Mouse (Mus musculus) liver, embryonic 14.5 days (tissue): Measurements from ENCODE around the gene Hdc. TPM values are rescaled to one million over a fixed set of nuclear protein-coding genes. Genes with fewer than 3 reads are reported as not detected.

Experiments
- ATAC-seq: fragments of 200-750 bp; cut with Nextera tagmentation; 2 replicates; pipeline ENCODE4 v1.8.0; 2017; ENCODE audit warnings: moderate number of reproducible peaks, mild to moderate bottlenecking, moderate library complexity; ENCODE audit not compliant: insufficient read depth
- DNase-seq, 3 experiments: peaks; one replicate each; pipeline ENCODE4 v3.0.0-alpha.2; 2012 to 2013; ENCODE audit warnings: low read depth in 3 of 3, low spot score in 3 of 3
- H3K27ac ChIP-seq: fragments of 300-500 bp; sonication (generic); 2 replicates; pipeline ENCODE4 v1.5.1; 2014; ENCODE audit warnings: moderate library complexity, mild to moderate bottlenecking, control low read depth, inconsistent platforms
- H3K27me3 ChIP-seq: fragments of 300-500 bp; sonication (generic); 2 replicates; pipeline ENCODE4 v1.6.1; 2014; ENCODE audit warnings: mild to moderate bottlenecking, low read length, moderate library complexity; ENCODE audit not compliant: control insufficient read depth, insufficient read depth
- H3K36me3 ChIP-seq: fragments of 300-500 bp; sonication (generic); replicated peaks from 2 replicates; pipeline ENCODE4 v1.6.1; 2014; ENCODE audit warnings: low read depth; ENCODE audit not compliant: control insufficient read depth, insufficient read depth
- H3K4me1 ChIP-seq, 2 experiments: fragments of 200-500 bp in 1 of 2; fragments of 300-500 bp in 1 of 2; sonication (generic) in 1 of 2; replicated peaks; 2 replicates each; pipeline ENCODE4 v1.6.1; 2012 to 2014; ENCODE audit warnings: antibody characterized with exemption in 1 of 2, inconsistent platforms in 1 of 2, low read length in 1 of 2; ENCODE audit not compliant: control insufficient read depth in 2 of 2, insufficient read depth in 2 of 2
- H3K4me2 ChIP-seq: fragments of 300-500 bp; sonication (generic); 2 replicates; pipeline ENCODE4 v1.6.1; 2014; ENCODE audit warnings: low read depth, mild to moderate bottlenecking, control low read depth, moderate library complexity
- H3K4me3 ChIP-seq, 2 experiments: fragments of 200-500 bp in 1 of 2; fragments of 300-500 bp in 1 of 2; sonication (generic) in 1 of 2; 2 replicates each; pipeline ENCODE4 v1.5.1; 2012 to 2014; ENCODE audit warnings: low read depth in 2 of 2, low read length in 2 of 2, mild to moderate bottlenecking in 2 of 2, control low read depth in 1 of 2, inconsistent platforms in 1 of 2, moderate library complexity in 1 of 2; ENCODE audit not compliant: insufficient read depth in 1 of 2
- H3K9ac ChIP-seq: fragments of 300-500 bp; sonication (generic); replicated peaks from 2 replicates; pipeline ENCODE4 v1.6.1; 2014; ENCODE audit warnings: mild to moderate bottlenecking, control low read depth, moderate library complexity
- H3K9me3 ChIP-seq: fragments of 300-500 bp; sonication (generic); 2 replicates; pipeline ENCODE4 v1.6.1; 2016; ENCODE audit warnings: low read length, mixed read lengths; ENCODE audit not compliant: control insufficient read depth
- CTCF ChIP-seq: IDR thresholded peaks from 2 replicates; pipeline ENCODE4 v1.5.1; 2016; ENCODE audit warnings: antibody characterized with exemption, low read depth, control low read depth
- EP300 ChIP-seq: IDR thresholded peaks from 2 replicates; pipeline ENCODE4 v1.6.1; 2016; ENCODE audit warnings: antibody characterized with exemption, low read depth
- WGBS: fragments of 180-500 bp; shearing (Covaris S2); extraction: QIAGEN DNeasy Blood & Tissue Kit; methylation state at CpG from one replicate; pipeline ENCODE4 v1.1.7; 2014; ENCODE audit not compliant: insufficient replicate concordance; 5-methylcytosine and 5-hydroxymethylcytosine counted together
- polyA plus RNA-seq, 2 experiments: library from polyadenylated mRNA; depleted of rRNA in 1 of 2; stranded (reverse) in 1 of 2; unstranded in 1 of 2; fragments of >200 nt; fragmentation: Nextera tagmentation in 1 of 2; extraction: Ambion mirVana in 1 of 2; gene quantifications; 2 replicates each; pipeline versions ENCODE4 v1.2.1 to v1.2.3; 2012 to 2014

Gene Hdc
- polyA plus RNA-seq, 2 experiments, result 4.6 to 7.8 TPM

DNA sequence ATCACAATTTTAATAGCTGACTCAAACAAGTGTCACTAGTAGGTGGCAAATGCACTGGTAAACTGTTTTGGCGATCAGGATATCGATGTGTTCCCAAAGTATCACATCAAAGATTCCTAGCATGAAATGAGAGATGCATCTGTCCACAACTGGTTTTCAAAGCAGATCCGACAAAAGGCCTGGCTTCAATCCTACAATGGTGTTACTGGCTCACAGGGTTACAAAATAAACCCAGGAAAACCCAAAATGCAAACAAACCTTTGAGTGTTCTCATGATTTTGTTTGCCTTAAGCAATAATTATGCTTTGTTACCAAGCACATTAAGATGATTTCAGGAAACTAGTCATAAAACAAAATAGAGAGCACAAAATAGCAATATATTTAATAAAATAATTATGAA lies 28.7 kb upstream of the Hdc start:
- Histone ChIP-seq H3K4me2 (no peak overlapping the region), H3K27me3 (no peaks in the 10 kb centered on the region), H3K4me1 (no peaks in the 10 kb centered on the region), H3K36me3 (peaks cover 19% of the 10 kb centered on the region), H3K9me3 (no peaks in the 10 kb centered on the region), H3K9ac (no peak overlapping the region), H3K27ac (no peak overlapping the region), H3K4me3 (no peak overlapping the region)
- ATAC-seq (no peak), DNase-seq (no peak)
- TF ChIP-seq EP300, result no peak
- no peak for TF ChIP-seq CTCF
- WGBS, result 85% methylated on average over 3 of the region's 3 CpGs

DNA sequence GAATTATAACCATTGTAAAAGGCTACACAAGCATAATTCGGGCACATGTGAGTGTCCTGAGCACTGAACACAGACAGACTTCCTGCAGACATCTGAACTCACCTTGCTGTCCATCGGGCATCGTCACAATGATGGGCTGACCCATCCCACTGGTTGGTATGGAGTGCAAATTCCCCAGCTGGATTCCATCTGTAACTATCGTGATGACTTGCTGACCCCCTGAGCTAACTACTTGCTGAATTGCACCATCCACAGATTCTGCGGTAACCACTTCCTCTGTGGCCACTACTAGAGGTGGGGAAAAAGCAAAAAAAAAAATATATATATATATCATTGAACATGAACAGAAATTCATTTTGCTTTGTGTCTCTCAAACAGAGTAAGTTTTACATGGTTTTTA lies 27.4 kb upstream of the Hdc start:
- H3K9ac ChIP-seq, result no peak overlapping the region
- no peaks in the 10 kb centered on the region for H3K27me3 ChIP-seq
- no peaks in the 10 kb centered on the region for H3K9me3 ChIP-seq
- 69% methylated on average over 5 of the region's 5 CpGs for WGBS
- no peak overlapping the region for H3K4me3 ChIP-seq
- TF ChIP-seq CTCF, result no peak
- TF ChIP-seq EP300, result no peak
- no peak overlapping the region for H3K4me2 ChIP-seq
- DNase-seq (no peak), ATAC-seq (no peak)
- H3K27ac ChIP-seq, result no peak overlapping the region
- no peaks in the 10 kb centered on the region for H3K4me1 ChIP-seq
- peaks cover 19% of the 10 kb centered on the region for H3K36me3 ChIP-seq

- Histone ChIP-seq H3K9me3 (no peaks in the 10 kb centered on the region), H3K36me3 (peaks cover 19% of the 10 kb centered on the region), H3K27me3 (no peaks in the 10 kb centered on the region), H3K27ac (no peak overlapping the region), H3K4me3 (no peak overlapping the region), H3K9ac (no peak overlapping the region), H3K4me2 (no peak overlapping the region), H3K4me1 (no peaks in the 10 kb centered on the region)
- ATAC-seq, result no peak
- TF ChIP-seq CTCF (no peak), EP300 (no peak)
- 79% methylated on average over 1 of the region's 1 CpGs for WGBS
- no peak for DNase-seq
Observed at GRCm38 (mm10) chr2:126644768-126645167, 25.7 kb upstream of the Hdc start.

DNA sequence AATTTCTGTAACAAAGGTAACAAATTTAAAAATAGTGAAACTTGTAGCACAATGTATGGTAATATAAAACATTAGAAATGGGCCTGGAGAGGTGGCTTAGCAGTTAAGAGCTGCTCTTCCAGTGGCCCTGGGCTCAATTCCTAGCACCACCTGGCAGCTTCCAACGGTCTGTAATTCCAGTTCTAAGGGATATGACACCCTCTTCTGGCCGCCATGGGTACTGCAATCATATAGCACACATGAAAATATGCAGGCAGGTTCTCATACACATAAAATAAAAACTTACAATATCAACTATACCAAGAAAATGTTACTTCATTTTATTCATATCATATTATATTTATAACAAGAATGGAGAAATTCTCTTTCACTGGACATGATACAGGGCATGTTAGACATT lies 21.2 kb upstream of the Hdc start:
- Histone ChIP-seq H3K9me3 (no peaks in the 10 kb centered on the region), H3K27me3 (no peaks in the 10 kb centered on the region), H3K9ac (no peak overlapping the region), H3K36me3 (peaks cover 10% of the 10 kb centered on the region), H3K4me1 (peaks cover 0 to 9% of the 10 kb centered on the region in 2 experiments; a peak in 2 of 4 replicates), H3K4me2 (no peak overlapping the region), H3K27ac (no peak overlapping the region), H3K4me3 (no peak overlapping the region)
- TF ChIP-seq CTCF (peak; percentile 46), EP300 (no peak)
- ATAC-seq (no peak), DNase-seq (no peak)
- WGBS, result 70% methylated on average over 2 of the region's 2 CpGs

DNA sequence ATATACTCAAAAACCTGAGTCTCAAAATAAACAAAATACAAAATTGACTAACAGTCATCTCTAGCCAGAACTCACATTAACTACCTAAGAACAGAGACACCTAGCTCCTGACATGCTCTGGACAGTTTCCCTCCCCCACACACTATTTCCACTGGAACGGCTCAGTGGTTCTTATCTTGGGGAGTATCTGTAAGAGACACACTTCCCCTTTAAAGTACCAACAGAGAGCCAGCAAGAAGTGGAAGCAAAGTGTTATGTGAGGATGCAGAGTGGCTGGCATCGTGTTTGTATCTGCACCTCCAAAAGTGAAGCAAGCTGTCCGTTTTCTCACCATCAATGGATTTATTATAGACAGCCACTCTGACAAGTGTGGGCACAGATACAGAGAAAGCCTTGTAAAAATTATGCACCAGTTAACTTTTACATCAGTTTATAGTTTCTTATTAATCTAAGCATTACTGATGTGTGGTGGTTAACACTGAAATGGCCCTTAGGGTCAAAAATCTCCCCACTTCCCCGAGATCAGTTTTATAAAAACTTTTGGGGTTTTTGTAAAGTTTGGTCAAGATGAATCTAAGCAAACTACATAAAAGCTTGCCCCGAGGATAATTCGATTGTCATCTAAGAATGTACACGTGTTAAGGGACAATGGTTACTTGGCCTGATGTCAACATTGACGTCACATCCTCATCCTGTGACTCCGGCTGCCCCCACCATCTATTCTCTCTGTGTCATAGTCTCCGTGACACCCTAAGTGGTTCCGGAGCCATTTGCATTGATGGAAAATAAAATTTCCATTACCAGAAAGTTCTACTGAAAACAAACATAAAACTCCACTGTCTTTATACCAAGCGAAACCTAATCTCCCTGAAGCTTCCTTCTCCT lies 17.1 kb upstream of the Hdc start:
- DNase-seq (peak in 2 of 3 experiments; percentile 13 to 16), ATAC-seq (peak; percentile 65; the same call in 1 of the 2 replicates)
- no peak overlapping the region for H3K9ac ChIP-seq
- H3K36me3 ChIP-seq, result peaks cover 7% of the 10 kb centered on the region
- no peaks in the 10 kb centered on the region for H3K27me3 ChIP-seq
- no peaks in the 10 kb centered on the region for H3K9me3 ChIP-seq
- H3K4me1 ChIP-seq, result peaks cover 0 to 9% of the 10 kb centered on the region in 2 experiments; a peak in 2 of 4 replicates
- TF ChIP-seq CTCF (no peak), EP300 (no peak)
- no peak overlapping the region for H3K4me3 ChIP-seq
- no peak overlapping the region for H3K27ac ChIP-seq
- 40% methylated on average over 12 of the region's 12 CpGs for WGBS
- H3K4me2 ChIP-seq, result no peak overlapping the region
